Mouse (Mus musculus) midbrain, embryonic 14.5 days (tissue): ENCODE data around the gene Dnajc27. TPM values are rescaled to one million over a fixed set of nuclear protein-coding genes. Genes with fewer than 3 reads are reported as not detected.

ENCODE experiments used
- ATAC-seq: fragments of 200-750 bp; cut with Nextera tagmentation; 2 replicates; pipeline ENCODE4 v1.8.0; 2017; ENCODE audit warnings: moderate number of reproducible peaks, moderate library complexity; ENCODE audit not compliant: low FRiP score, low TSS enrichment
- DNase-seq: peaks from one replicate; pipeline ENCODE4 v3.0.0-alpha.2; 2015
- H3K27ac ChIP-seq: fragments of 300-500 bp; sonication (generic); replicated peaks from 2 replicates; pipeline ENCODE4 v1.5.1; 2014; ENCODE audit warnings: mild to moderate bottlenecking, low read depth, low read length, moderate library complexity
- H3K27me3 ChIP-seq: fragments of 300-500 bp; sonication (generic); 2 replicates; pipeline ENCODE4 v1.6.1; 2014; ENCODE audit warnings: low read length, control low read depth, mixed read lengths; ENCODE audit not compliant: control insufficient read depth, insufficient read depth
- H3K36me3 ChIP-seq: fragments of 300-500 bp; sonication (generic); 2 replicates; pipeline ENCODE4 v1.6.1; 2014; ENCODE audit warnings: low read length, control low read depth; ENCODE audit not compliant: control insufficient read depth, insufficient read depth
- H3K4me1 ChIP-seq: fragments of 300-500 bp; sonication (generic); 2 replicates; pipeline ENCODE4 v1.6.1; 2014; ENCODE audit warnings: mild to moderate bottlenecking, antibody characterized with exemption, low read length, control low read depth; ENCODE audit not compliant: control insufficient read depth, insufficient read depth
- H3K4me2 ChIP-seq: fragments of 300-500 bp; sonication (generic); 2 replicates; pipeline ENCODE4 v1.6.1; 2014; ENCODE audit warnings: mild to moderate bottlenecking, low read length, moderate library complexity
- H3K4me3 ChIP-seq: fragments of 300-500 bp; sonication (generic); replicated peaks from 2 replicates; pipeline ENCODE4 v1.5.1; 2014; ENCODE audit warnings: low read depth, low read length
- H3K9ac ChIP-seq: fragments of 300-500 bp; sonication (generic); replicated peaks from 2 replicates; pipeline ENCODE4 v1.6.1; 2014; ENCODE audit warnings: mild to moderate bottlenecking, low read length, moderate library complexity
- H3K9me3 ChIP-seq: fragments of 300-500 bp; sonication (generic); 2 replicates; pipeline ENCODE4 v1.6.1; 2016; ENCODE audit warnings: low read length, control low read depth, mixed read lengths; ENCODE audit not compliant: control insufficient read depth
- WGBS: fragments of 180-500 bp; shearing (Covaris S2); extraction: QIAGEN DNeasy Blood & Tissue Kit; methylation state at CpG from one replicate; pipeline ENCODE4 v1.1.7; 2014; 5-methylcytosine and 5-hydroxymethylcytosine counted together
- polyA plus RNA-seq: library from polyadenylated mRNA; unstranded; fragments of >200 nt; fragmentation: Nextera tagmentation; extraction: Ambion mirVana; gene quantifications from 2 replicates; pipeline ENCODE4 v1.2.1, GENCODE M21; 2014

Dnajc27 gene
- polyA plus RNA-seq, 1 experiment from 2014 or later, result 20.1 TPM

GRCm38 (mm10) chr12:4158868-4159632 lies 76.7 kb downstream of the Dnajc27 start:
- H3K27me3 ChIP-seq, result no peaks in the 10 kb centered on the region
- 91% methylated on average over 7 of the region's 7 CpGs for WGBS
- H3K9ac ChIP-seq, result no peak overlapping the region
- H3K4me2 ChIP-seq, result no peak overlapping the region
- DNase-seq (no peak), ATAC-seq (no peak)
- H3K27ac ChIP-seq, result no peak overlapping the region
- H3K4me1 ChIP-seq, result no peaks in the 10 kb centered on the region
- H3K9me3 ChIP-seq, result no peaks in the 10 kb centered on the region
- no peak overlapping the region for H3K4me3 ChIP-seq
- H3K36me3 ChIP-seq, result no peaks in the 10 kb centered on the region

Other genes starting within 250 kb of the Dnajc27 start
- gene Pomc, start 127.6 kb upstream of the Dnajc27 start, polyA plus RNA-seq, result 4.5 and 5.4 TPM in 2 replicates
- gene Efr3b, start 43.7 kb upstream of the Dnajc27 start, polyA plus RNA-seq, result 33.6 and 41.4 TPM in 2 replicates
- 9.2 and 9.6 TPM in 2 replicates for gene Adcy3, start 50.5 kb downstream of the Dnajc27 start, polyA plus RNA-seq
- 6.1 and 6.2 TPM in 2 replicates for gene Ptrhd1, start 151.4 kb downstream of the Dnajc27 start, polyA plus RNA-seq
- 7.2 and 9.3 TPM in 2 replicates for gene Cenpo, start 151.7 kb downstream of the Dnajc27 start, polyA plus RNA-seq